Mouse (Mus musculus): ENCODE measurements at regions not wholly inside any gene's neighbourhood (a gene's known extent, or its start where the extent isn't known, plus 50 kb on each side); places are given as distances from the start of the nearest gene placed in this dataset.
"Not testable (repeated sequence)": the region's sequence is repeated elsewhere in the genome, so short reads cannot be mapped to it uniquely, and the experiment has no call there.

DNA sequence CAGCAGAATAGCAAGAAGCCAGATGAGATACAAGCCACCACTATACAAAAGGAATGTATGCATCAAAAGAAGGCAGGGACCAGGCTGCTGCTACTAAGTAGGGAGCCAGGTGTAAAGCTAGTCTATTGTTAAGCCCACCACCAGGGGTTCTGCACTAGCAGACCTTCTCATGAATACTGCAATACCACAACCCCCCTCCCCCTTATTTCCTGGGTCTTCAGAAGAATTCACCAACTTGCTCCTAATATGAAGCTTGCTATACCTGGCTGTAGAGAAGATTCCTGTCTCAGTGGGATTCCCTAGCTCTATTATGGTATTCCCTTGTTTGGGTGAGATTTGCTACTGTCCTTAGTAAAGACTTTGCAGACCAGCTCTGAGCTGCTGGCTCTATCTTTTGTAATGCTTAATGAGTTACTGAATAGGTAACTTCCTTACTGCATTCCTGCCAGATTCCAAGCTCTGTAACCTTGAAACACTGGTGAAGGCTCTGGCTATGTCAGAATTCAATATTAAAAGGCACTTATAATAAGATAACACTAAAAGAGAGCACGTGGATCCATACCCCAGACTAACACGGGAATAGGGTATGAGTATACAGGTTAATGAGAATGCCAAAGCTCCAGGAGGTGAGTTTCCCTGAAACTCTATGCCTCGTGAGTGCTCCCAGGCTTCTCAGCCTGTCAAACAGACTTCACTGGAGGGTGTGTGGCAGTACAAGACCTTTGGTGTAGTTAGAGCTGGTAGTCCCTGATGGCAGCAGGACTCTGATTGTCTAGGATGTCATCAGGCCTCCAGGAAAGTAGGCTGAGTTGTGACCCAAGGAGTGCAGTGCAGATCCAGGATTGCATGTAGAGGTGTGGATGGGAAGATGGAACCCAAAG is 455.5 kb downstream of the Plxdc2 start:
- not testable (repeated sequence) for DNase-seq

DNA sequence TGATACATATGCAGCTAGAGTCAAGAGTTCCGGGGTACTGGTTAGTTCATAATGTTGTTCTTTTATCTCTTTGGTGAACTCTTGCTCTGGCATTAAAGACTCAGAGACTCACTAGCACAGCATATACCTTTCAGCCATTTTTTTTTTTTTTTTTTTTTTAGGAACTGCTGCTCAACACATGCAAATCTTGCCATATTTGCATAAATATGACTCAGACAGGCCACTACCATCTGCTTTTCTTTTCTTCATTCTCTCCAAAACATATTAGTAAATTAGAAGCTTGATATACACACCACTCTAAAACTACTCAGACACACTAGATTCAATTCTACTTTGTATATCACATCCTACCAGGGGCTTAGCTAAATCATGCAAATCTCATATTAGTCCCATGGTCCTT is 464.3 kb downstream of the Plxdc2 start:
- DNase-seq: no peak

DNA sequence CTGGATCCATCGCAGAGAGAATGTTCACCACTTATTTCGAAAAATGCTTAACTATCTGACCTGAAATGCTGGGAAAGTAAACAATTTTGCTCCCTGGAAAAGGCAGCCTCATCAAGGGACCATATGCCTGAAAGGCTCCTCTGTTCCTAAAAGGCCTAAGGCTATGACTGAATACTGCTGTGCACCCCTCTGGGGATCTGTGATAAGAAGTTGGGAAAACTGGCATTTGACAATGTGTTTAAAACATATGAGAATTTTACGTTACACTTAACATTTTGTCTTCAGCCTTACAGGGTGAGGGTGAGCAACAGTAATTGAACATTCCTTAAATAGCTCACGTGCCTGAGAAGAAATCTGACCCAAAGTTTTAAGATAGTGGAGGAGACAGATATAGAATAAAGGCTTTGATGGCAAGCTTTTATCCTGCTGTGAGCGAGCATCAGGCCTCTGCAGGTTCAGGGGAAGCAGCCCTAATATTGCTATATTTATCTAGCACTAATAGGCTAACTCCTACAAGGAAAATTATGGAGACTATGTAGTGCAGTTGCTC is 468.7 kb downstream of the Plxdc2 start:
- DNase-seq: no peak

DNA sequence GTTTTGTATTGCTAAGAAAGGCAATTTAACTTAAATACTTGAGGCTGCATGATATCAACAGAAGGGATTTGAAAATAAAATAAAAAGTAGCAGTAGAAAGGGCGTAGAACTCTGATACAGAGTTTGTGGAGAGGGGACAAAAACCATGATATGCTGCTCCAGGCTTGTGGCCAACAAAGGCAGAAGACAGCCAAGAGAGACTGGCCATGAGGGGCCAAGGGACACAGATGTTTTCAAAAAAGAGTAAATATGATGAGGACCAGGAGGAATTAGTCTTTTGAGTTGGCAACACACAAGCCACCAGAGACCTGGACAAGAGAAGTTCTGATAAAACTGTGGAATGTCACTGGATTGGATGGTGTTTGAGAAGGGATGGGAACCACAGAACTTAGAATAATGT is 471.2 kb downstream of the Plxdc2 start:
- no peak for DNase-seq

DNA sequence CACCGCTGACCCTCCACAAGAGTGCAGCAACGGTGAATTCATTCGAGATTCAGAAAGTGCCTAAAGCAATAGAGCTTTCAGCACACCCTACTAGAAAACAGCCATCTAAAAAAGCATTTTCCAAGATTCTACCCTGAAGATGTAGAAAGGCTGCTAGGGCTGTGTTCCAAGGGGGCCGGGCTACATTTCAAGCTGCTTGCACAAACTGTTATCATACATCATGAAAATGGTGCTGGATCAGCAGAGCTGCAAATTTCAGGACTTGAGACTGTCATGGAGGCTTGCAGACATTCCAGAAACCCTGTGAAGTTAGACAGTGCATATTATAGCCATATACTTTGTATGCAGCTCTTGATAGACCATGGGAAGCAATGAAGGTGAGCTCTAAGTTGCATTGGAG is 479.9 kb downstream of the Plxdc2 start:
- peak in 1 of 2 experiments; percentile 6 for DNase-seq

DNA sequence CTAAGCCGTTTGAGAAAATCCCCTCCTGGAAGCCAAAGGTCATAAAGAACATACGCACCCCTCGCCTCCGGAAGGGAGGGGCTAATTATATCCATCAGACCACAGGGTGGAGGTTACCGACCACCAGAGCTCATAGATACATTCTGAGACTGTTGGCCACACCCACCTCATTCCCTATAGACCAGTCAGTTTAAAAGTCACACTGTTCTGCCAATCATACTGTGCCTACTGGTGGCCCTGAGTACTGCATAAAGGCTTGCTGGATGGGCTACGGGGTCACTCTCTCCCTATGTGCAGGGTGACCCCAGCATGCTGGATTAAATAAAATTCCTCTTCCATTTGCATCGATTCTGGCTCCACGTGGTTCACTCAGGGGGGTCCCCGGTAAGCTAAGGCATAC is 482.6 kb downstream of the Plxdc2 start:
- DNase-seq: no peak

DNA sequence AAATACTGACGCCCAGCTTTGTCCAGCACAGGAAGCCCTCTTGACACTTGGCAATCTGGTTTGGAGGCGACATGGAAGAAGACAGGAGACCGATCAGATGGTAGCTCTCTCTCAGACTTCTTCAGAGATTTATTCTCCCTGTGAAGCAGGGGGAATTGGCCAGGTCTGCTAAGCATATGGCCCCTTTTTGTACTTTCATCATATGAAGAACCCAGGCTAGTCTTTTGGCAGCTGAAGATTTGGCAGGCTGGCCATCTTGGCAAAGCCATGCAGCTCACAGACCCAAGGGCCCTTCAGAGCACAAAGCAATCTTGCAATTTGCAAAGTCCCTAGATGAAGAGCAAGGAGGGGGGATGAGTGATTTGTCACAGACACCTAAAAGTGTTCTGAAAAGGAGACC is 493.8 kb downstream of the Plxdc2 start:
- peak; percentile 44 to 56 for DNase-seq

DNA sequence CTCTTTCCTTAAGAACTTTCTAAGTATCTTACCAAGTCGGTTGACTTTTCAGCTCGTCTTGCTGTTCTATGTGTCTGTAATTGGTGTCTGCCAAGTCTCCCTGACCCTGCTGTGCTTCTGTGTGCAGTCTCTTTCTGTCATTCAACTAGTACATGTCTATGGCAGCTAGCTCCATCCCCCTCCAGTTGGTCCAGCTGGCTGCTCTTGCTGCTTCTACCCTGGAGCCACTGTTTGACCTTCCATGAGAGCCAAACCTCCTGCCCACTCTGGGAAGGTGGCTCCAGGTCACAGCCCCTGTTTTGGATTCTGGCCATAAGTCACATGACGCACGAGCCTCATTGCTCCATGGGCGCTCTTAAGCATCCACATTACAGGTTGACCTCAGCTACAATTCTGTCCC is 504.0 kb downstream of the Plxdc2 start:
- DNase-seq: no peak

DNA sequence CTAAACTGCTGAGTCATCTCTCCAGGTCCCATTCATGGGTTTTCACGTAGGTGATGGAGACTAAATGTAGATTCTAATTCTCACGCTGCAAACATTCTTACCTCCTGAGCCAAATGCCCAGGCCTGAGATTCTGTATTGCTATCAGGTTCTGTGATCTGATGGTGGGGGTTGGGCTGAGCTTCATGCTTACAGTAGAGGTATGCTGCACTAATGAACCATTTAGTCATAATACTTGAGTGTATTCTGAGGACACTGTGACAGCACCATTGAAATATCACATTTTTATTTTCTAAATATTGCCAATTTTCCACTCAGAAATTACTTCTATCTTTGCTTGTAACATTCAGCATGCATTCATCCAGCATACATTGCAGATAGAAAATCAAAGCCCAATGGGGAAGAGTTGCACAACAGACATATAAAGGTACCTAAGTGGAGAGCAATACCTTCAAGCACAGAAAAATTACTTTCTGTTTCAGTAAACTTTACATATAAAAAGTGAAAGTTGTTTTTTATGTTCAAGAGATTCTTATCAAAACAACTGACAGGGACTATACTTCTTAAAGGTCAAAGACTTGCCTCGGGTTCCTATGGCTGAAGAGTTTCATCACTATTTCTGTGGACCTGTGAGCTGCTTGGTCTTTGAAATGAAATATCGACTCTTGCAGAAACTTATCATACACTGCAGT is 510.2 kb downstream of the Plxdc2 start:
- DNase-seq: no peak

DNA sequence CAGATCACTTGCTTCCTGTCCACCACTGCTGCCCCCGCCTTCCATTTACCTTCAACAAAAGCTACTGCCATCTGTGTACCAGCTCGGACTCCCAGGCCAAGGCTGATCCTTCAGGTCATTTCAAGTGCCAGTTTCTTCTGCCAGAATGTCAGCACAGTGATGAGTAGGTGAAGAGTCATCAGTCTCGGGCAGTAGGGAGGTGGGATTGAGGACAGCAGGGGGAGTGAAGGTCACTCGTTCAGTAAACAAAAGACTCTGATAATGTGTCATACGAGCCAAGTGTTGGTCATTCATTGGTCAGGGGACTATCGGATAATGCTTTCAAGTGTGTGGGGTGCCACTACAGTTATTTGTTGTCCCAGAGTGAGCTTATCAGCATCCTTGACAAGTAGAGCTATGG is 536.3 kb downstream of the Plxdc2 start:
- DNase-seq: not testable (repeated sequence)

DNA sequence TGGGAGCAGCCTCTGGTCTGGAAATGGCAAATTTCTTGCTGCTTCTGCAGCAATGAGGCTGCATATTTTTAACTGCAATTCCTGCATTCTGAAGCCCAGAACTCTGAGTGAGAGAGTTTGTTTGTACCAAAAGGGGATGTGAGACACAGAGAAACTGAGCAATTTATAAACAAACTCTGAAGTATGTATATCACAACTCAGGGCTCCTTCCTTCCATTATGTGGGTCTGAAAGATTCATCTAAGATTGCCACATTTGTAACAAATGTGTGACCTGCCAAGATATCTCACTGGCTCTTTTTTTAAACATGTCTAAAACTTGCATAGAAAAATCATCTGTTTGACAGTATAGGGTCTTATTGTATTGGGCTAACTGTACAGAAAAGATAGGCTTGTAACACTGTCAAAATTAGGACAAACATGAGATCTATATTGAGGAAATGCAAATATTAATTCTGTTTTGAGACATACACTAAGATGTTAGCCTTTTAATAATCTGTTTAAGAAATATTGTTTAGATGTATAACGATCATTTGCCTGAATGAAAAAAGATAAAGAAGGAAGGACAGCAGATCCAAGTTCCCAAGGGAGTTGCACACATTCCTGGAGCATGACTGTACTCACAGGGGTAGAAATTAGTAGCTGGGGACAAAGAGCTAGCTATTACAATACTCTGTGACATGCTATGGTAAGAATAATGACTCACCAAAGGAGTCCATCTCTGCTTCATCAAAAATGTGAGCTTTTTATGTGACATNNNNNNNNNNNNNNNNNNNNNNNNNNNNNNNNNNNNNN is 553.3 kb downstream of the Plxdc2 start:
- no peak for DNase-seq

DNA sequence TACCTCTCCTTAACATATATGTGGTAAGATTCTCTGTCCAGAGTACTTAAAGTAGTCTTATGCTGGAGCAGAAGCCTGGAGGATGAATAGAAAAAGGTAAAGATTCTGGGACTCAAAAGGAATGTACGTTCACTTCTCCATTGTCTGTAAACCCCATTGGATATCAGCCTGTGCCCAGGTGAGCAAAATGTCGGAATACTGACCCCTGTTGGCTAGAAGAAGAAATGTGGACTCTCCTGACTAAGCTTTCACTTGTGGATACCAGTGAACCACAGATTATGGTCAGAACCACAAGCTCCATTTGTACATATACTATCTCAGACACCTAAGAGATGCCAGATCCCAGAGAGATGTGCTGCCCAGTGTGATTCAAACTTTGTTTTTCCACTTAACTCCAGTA is 558.5 kb downstream of the Plxdc2 start:
- DNase-seq: peak in 1 of 2 experiments; percentile 2

DNA sequence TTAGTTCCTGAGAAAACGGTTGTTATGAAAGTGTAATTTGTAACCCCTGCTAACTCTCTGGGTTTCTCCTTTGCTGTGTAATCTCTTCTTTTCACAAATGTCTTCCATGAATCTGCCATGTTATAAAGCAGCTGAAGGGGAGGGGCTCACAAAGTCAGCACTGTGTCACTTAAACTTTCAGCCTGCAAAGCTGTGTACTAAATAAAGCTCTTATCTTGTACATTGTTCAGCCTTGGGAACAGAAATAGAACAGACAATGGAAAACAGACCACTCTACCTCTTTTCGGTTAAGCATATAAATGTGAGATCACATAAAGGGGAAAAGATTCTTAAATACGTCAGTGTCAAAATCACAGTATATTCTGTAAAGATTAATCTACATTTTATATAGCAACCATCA is 573.9 kb downstream of the Plxdc2 start:
- no peak for DNase-seq

DNA sequence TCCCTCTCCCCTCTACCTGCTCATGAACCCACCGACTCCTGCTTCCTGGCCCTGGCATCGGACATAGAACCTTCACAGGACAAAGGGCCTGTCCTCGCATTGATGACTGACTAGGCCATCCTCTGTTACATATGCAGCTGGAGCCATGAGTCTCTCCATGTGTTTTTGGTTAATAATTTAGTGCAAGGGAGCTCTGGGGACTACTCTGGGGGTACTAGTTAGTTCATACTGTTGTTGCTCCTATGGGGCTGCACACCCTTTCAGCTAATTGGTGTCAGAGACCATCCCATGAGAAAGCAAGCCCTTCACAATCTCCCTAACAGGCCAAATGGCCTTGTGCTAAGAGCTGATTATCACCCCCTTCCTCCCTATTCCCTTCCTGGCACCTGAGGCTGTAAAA is 603.3 kb downstream of the Plxdc2 start:
- DNase-seq: no peak

DNA sequence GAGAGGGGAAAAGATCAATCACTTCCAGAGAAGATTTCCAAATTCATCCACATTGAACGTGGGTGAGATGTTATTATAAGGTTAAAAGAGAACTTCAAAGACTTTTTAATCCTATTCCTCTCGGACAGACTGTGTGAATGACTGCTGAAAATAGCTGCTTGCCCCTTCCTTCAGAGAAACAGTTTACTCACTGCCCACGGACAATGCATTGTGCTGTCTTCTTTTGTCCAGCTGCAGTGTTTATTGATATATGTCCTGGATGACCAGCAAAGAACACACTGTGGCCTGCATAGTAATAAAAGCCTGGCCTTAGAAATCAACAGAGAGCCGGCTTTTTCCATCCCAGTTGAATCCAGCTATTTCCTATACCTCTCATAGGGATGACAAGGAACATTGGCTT is 621.3 kb downstream of the Plxdc2 start:
- no peak for DNase-seq

DNA sequence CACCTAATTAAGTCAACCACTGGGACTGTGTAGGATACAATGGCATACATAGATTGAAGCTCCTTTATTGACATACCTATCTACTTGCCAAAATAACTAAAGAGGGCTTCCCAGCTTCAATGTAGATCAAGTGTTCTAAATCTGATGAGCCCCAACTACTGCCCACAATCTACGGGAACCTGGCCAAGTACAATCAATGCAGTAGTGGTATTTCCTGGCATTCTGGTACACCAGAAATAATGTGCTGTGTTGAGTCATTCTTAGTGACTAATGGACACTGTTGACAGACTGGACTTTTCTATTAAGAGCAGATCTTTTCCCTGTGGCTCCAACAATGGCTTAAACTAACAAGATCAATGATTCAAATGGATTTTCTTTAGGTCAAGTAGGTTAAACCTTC is 626.7 kb downstream of the Plxdc2 start:
- DNase-seq: no peak

DNA sequence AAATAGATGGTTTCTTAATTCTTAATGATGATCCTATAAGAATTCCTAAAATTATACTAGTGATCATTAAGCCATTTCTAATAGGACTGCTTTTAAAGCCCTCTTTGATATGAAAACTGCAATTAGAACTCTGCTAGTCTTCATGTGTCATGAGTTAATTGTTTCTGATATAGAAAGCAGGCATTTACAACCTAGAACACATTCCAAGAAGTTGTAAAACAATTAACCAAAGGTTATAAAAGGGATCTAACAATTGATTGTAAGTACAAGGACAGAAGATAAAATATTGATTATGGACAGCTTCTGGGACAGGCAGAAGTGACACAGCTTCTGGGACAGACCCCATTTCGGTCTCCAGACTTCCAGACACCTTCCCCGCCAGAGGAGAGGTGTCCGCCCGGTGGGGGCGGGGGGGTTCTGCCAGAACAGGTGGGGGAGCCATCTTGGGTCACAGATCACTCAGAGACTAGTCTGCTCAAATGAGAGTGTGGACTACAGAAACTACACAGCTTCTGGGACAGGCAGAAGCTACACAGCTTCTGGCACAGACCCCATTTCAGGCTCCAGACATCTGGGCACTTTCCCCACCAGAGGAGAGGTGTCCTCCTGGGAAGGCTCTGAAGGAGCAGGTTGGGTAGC is 627.6 kb downstream of the Plxdc2 start:
- no peak for DNase-seq

Measured in lung, adult 18-20 months (tissue).